Mouse (Mus musculus) T-helper 1 cell (primary cell): Measurements from ENCODE around the gene Esyt2.

Experiments used
- in situ Hi-C: fragments of 300-600 bp; cut with MboI, MseI; formaldehyde crosslinking; loops from one replicate; pipeline ENCODE4 v1.15.1; 2025; ENCODE audit warnings: high pct_unique_total_duplicates

Gene Esyt2

GRCm38 (mm10) chr12:116436125-116436524 is 155.1 kb downstream of the Esyt2 start:
- in situ Hi-C loops = no loop called here

GRCm38 (mm10) chr12:116438591-116438990 is 157.6 kb downstream of the Esyt2 start:
- in situ Hi-C loops = no loop called here
